Mouse (Mus musculus): ENCODE results near the gene Nrp2.

Gene Nrp2

DNA sequence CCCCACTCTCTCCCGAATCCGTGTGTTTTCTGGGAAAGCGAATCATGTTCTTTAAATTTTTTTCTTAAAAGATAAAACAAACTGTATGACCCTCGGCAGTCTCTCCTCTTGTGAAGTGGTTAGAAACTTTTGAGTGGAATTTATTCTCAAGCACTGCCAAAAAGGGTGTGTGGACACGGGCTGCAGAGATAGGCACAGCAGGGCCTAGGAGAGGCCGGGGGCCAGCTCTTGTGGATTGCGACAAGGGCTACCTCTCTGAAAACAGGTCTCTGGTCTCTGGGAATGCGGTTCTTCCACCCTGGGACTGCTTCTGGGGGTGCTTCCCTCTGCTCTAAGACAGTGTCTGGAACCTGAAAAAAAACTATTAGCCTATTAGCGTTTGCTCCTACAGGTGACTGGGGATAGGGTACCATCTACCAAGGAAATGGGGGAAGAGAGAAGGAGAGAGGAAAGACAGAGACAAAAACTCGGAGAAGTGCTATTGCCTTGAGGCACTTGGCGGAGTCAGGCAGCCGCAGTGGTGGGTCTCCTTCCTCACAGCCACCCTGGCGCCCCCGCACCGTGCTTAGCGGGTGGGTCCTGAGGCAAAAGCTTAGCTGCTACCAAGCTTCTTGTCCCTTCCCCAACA is 1.9 kb downstream of the Nrp2 start:
- DNase-seq: no peak

DNA sequence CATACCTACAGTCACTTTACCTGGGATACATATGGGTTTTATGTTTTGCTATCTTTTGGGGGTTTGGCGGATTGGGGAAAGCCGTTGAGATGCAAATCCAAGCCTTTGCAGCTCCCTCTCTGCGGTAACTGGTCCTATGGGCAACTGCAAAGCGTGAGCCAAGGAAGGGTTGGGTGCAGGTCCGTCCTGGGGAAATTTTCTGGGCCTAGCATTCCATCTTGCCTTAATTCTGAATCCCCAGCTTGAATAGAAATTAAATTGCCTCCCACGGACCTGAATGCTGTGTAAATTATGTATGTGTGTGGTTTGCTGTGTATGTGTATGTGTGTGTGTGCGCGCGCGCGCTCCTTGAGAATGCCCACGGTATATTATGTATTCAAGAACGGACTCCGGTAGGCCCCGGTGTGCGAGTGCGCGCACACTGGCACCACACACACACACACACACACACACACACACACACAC is 2.5 kb downstream of the Nrp2 start:
- DNase-seq: no peak

DNA sequence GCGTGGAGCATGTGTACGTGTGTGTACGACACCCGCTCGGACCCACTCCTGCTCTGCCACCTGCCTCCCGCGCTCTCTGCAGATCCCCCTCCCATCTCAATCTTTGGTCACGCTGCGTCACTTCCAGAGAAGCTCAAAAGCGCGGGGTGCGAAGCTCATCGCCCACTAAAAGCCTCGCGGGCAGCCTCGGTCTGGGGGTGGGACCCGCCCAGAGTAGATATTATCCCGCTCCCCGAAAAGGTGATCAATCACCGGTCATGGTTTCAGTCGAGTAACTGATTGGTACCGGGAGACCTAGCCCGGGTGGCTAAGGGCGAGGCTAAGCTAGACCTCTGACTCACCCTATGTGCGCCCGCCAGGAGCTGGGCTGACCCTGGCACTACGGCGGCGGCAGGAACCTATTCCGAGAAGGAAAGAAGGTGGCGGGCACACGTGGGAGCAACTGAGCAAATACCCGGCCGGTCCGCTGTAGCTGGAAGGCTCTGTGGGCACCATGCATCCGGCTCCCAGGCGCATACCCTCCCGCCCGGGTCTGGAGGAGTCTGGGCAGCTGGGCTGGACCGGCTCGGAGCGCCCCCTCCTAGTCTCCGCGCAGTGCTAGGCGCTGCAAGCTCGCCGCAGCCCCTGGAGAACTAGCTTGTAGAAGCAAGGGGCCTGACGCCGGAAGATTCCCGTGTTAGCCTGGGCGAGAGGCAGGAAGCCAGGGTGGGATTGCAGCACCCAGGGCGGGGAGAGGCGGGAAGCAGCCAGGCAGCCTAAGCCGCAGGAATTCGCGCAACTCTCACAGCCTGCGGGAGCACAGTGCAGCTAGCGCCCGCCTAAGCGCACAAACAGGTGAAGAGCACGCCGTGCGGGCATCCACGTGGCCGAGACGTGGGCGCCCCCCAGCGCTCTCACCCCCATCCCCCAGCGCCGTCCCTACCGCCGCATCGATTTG is 3.3 kb downstream of the Nrp2 start:
- DNase-seq: peak; percentile 75 to 83

DNA sequence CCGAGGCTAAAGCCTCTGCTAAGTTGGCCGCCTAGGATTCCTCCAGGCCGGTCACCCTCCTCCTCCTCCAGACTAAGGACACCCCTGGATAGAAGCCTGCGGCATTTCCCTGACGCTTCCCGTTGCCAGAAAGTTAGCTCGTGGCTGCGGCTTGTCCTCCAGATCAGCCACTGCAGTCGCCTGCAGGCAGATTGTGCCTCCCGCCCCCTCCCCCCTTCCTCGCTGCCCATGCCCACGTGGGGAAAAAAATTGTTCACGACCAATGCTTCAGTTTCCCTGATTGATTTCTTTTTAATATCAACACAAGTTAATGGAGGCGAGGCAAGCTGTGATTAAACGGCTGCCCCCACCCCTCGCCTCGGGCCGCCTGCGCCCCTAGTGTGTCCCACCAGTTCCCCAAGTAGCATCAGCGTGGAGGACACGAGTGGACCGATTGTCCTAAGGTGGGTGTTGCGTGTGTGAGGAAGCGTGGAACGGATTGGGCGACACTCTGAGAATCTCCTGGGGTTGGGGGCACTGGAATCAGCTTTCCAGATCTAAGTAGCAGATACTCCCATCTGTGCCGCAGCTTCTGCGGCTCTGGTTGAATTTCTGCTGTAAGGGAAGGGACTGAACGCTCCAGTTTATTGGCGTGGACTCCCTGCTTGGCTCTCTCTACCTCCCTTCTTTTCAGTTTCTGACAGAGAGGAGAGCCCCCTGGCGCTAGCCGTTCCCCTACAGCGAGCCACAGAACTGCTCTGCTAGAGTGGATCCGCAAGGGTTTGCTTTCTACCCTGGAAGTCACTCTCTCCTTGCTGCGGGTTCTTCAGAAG is 4.2 kb downstream of the Nrp2 start:
- DNase-seq: peak; percentile 79 to 83

DNA sequence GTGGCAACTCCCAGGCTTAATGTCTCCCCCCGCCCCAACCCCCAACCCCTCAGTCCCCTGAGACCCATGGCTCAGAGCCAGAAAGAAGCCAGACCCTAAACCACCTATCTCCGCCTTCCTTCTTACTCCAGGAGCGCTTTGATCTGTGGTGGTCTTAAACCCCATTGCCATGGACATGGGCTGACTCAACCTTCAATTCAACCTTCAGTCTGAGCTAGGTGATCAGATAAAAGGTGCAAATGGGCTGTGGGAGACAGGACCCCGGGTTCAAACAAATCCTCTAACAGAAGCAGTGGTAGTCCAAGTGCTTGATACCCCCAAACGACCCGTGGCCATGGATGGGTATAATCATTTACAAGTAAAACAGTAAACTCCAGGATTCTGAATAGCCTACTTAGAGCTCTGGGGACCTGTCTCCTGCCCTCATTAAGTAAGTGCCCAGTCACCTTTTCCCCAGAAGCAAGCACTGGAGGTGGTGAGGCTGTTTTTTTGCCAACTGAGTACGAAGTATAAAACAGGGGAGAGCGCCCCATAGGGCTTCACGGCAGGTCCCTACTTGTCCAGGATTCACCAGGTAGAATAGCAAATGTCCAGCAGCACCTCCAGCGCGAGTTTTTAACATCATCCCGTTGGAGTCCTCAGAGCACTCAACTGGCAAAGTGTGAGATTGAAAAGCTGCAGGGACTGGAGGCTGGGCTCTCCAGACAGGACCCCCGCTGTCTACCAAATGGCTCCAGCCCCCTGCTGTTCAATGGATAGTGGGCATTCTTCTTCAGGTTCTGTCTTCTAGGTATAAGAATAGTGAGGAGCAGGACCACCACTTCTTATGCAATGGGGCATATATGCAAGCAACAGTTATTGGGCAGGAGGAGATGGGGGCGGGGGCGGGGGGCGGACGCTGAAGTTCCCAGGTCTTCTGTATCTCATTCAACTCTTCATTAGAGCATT is 5.1 kb downstream of the Nrp2 start:
- no peak for DNase-seq

DNA sequence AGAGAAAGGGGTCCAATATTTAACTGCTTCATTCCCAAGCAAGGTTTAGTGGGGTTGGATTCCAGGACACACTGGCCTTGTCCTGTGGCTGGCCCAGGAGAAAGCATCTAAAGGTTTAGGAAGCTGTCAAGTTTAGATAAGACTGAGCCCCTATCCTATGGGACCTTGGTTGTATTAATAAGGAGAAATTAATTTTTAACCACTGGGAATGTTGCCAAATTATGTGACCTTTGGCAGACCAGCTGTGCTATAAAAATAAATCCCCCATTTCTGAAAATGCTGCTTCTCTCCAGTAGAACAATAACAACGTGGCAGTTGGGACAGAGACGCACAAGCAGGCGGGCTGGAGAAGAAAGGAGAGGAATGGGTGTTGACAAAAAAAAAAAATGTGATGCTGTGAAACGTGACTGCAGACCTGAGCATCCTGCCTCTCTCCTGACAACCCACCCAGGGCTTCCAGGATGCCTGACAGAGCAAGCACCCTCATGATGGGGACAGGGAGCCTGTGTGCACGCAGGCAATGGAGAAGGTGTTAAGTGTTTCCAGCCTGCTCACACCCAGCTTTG is 6.8 kb downstream of the Nrp2 start:
- no peak for DNase-seq

DNA sequence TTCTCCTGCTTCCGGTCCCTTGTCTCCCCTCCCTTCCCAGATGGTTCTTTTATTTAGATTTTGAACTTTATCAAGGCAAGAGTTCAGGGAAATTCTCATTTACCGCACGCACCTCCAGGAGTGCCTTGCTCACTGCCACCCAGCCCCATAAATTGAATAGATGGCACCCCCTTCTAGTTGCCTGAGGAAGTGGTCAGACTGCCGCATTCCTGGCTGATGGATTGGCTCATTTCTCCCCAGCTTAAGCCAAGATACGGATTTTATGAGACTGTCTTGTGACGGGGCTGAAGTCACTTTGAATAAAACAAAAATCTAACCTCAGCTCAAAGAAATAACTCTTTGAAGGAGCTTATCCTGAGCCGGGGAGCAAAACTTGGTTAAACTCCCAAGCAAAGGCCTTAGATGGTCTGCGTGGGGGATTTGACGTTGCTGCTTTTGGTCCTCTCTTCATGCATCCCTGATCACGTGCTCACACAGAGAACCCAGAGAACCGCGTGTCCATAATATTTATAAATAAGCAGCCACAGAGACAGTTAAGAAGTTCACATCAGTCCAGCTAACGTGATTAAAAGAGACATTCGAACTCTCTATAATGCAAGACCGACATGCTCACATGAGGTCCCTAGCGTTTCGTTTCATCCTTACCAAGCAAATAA is 10.1 kb downstream of the Nrp2 start:
- DNase-seq: no peak

DNA sequence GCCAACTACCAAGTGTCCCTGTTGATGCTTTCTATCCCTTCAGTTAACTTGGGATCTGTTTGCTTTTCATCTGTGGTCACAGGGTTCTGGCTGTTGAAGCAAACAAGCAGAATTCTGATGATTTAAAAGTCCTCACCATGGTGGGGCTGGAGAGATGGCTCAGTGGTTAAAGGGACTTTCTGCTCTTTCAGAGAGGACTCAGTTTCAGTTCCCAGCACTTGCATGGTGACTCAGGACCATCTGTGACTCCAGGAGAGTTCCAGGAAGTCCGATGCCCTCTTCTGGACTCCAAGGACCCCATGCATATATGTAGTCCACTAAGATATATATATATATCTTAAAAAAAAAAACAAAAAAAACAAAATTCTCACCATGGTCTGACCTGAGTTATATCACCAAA is 11.9 kb downstream of the Nrp2 start:
- DNase-seq: no peak

DNA sequence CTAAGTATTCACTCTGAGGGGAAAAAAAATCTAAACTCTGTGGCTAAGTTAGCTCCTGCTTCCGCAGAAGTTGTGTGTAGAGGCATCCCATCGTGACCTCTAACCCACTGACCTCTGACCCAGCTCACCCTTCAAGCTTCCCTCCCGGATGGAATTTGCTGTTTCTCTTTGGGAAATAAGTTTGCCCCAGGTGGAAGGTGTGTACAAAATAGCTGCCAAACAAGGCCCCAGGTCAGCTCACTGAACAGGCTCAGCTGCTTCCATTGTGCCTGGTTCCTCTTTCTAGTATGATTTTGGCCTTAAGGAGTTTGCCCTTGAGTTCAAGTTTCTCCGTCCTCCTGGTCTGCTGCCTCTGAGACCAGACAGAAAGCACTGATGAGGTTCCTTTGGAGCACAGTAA is 12.6 kb downstream of the Nrp2 start:
- no peak for DNase-seq

DNA sequence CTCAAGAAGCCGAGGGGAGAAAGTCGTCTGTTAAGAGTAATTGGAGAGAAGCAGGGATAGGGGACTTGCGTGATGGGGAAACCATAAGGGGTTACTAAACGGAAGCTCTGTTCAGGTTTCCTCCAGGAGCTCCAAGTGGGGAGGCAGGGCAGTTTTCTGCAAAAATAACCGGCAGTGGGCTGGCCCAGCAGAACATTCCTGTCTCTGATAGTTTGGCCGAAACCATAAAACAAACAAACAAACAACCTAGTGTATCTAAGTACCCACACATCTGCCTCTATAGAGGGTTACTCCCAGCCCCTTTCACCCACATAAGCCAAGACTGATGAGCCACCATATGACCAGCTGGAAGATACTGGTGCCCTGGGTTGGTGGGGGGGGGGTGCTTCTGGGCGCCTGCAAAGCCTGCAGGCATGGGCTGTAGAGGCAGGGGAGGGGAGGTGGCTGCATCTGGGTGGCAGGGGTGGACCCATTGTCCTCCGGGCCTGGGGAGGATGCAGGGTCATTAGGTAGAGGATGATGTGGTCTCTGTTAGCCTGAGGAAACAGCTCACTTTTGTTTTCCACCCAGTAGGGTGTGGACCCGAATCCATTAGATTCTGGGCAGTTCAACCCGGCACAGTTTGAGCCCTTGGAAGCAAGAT is 13.9 kb downstream of the Nrp2 start:
- DNase-seq: no peak

DNA sequence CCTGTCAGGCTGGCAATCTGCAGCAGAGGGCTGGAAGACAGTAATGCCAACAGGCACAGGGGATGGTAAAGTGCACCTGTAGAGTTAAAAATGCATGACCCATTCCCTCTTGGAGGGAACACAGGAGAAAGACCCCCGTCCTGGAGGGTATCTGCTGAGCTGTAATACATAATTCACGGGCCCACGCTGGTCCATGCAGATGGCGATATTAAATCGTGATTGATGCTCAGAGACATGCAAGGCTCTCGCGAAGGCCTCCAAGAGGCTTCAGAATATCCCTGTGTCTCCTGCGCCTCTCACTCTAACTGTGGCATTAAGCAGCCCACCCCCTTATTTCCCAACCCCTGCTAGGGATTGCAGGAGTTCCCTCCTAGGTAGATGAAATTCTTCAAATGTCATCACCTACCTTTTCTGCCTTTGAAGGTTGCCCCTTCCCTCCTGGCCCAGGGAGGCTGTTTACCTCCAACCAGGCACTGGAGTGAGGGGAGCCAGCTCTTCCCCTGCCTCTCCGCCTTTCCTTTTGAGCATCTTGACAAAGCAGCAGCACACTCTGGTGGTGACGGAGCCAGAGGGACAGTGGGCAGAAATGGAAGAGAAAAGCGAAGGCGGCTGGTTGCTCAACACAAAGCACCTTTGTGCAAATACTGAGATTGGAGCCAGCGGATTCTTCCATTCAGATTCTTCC is 14.6 kb downstream of the Nrp2 start:
- DNase-seq: no peak

DNA sequence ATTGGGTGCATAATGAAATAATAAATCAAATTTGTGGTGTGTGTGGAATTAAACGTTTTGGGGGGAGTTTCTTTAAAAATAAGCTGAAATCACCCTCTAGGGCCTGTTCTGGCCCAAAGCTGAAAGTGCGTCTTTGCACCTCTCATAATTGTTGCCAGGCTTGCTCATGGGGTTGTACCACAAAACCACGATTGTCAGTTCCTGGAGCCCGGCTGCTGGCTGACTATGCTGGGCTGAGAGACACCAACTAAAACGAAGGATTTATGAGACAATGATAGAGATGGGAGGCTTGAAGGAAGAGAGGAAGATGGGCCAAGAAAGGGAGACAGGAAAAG is 15.1 kb downstream of the Nrp2 start:
- DNase-seq: no peak

DNA sequence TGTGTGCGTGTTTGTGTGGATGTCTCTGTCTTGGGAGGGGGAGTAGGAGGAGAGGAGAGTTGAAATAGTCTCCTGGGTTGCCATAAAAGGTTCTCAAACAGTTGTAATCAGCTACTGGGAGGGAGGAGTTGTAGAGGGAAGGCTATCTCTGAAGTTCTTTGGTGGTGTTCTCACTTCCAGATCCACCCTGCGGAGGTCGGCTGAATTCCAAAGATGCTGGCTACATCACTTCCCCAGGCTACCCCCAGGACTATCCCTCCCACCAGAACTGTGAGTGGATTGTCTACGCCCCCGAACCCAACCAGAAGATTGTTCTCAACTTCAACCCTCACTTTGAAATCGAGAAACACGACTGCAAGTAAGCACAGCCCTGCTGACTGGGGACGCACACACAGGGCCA is 15.7 kb downstream of the Nrp2 start:
- DNase-seq: no peak

DNA sequence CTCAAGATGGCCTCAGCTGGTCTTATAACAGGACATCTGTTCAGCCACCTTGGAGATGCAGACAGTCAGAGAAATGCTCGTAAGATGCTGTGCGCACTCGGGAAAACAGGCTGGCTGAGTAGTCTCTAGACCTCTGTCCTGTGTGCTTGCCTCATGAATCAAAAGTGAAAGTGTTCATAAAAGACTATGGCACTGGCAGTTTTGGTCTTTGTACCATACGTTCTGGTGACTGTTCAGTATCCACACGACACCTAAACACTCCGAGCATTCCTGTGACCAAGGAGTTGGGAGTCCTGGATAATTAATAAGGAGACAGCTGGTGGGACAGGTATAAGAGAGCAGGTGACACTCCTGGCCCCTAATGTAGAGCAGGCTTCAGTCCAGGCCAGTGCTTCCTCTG is 16.7 kb downstream of the Nrp2 start:
- DNase-seq: no peak

DNA sequence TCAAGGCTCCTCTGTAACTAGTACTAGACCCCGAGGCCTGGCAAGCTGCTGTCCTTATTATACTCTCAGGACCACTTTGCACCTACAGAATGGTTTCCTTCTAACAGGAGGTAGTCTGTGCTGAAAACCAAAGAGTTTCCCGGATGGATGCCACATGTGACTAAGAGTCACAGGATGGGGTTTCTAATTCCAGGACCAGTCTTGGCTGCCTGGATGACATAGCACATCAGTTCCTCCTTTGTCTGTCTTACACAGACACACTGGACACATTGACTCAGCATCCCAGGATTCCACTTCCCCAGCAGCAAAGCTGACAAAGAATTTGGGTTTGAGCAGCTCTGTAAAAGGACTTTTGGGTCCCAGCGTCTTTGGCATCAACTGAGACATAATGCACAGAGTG is 17.1 kb downstream of the Nrp2 start:
- no peak for DNase-seq

DNA sequence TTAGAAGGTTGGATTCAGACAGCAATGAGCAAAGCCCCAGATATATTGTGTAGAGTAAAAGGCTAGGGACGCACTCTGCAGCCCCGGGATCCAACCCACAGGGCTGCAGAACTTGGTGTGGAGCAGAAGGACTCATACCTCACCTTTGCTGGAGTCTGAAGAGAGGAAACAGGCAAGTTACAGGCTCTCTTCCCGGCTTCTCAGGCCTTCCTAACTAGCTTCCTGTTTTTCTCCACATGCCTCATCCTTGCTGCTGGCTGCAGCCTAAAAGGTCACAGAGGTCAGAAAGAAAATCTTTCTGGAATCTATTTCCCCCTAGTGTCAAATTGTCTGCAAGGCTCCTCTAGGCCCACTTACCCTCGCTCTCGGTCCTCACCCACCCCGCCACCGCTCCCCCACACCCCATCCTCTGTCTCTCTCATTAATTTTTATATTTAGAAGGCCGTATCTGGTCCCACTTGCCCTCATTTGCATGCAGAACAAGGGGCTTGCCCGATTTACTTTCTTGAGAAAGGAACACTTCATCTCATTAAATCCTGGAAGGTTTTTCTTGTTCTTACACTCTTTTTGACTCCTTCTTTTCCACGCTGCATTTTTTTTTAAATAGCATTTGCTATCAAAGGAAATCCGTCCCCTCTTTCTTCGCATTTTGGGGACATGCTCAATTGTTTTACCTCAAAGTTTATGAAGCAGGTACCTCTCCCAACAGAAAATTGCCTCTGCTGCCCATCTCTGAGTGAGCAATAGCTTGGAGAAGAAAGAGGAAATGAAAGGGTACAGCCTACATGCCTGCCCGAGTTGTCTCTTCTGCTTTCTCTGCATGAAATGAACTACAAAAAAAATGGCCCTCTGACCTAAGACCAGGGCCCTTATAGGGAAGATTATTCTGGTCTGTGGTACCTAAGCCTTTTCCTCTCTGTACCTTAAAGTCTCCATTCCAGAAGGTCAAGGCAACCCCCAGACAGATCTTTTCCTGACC is 17.9 kb downstream of the Nrp2 start:
- no peak for DNase-seq

DNA sequence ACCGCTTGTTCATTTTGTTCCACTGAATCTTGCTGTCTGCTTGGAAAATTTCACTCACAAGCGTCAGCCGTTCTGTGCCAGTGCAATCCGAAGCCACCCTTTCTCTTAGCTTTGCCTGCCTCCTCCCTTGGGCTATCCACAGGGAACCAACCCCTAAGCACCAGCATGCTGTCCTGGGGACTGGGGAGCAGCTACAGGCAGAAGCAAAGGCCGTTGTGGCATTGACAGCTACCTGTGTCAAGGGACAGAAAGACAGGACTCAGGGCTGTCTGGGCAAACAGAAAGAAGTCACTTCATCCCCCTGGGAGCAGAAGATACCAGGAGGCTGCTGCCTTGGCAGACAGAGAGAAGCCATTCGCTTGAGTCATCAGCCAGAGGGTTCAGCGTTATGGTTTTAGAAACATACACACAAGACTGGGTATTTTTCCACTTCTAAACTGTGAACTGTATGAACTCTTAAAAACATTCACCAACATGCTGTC is 18.7 kb downstream of the Nrp2 start:
- no peak for DNase-seq

DNA sequence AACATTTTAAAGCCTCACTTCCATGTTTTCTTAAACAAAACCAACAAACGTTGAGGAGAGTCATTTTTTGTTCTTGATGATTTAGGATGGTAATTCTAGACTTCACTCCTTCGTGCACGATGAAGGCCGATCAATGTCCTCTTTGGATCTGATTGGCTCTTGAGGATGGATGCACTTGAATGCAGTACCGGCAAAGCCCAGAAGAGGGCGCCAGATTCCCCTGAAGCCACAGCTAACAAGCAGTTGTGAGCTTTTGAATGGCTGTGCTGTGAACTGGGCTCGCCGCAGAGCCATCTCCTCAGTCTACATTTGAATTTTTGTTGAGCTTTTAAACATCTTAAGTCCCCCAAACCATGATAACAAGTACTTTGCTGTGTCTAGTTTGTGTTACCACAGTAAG is 19.4 kb downstream of the Nrp2 start:
- DNase-seq: no peak

DNA sequence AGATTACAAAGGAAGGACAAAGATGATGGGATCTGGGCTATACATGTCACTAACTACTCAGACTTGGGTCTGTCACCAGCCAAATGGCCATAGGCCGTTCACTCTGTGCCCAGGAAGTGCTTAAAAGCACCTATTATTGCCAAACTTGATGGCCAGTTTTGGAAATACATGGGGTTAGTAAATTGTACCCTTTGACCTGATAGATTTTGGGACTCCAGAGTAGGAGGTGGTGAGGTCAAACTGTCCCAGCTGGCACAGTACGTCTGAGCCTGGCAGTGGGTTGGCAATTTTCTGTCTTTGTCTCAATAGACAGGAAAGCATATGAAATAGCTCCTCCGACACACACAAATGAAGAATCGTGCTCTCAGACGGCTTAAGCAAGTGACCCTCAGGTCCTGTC is 20.8 kb downstream of the Nrp2 start:
- no peak for DNase-seq
